14 mouse cellular contexts compared by ENCODE assay signal in genomic region chr10:117755086-117755798, GRCm38 (mm10). TPM values are rescaled to one million over a fixed set of nuclear protein-coding genes. Genes with fewer than 3 reads are reported as not detected.
A peak's percentile ranks its signal among the peaks of the same experiment; 100 is the strongest.
DNase-seq lines count a peak whose midpoint lies in the region; ATAC-seq and TF ChIP-seq lines count a peak whose summit lies in the region.
"Had no signal": no experiment of that assay in that cellular context is flagged by ENCODE, and none has a peak within 500 bp of the region (broad histone marks: within the 10 kb centered on the region; RNA-seq: fewer than 3 reads in every experiment).

No protein-coding gene starts in this region.

- WGBS in heart, postnatal 0 days: 84% methylated on average over 13 of the region's 13 CpGs
- 88% methylated on average over 13 of the region's 13 CpGs for WGBS in heart, embryonic 10.5 days
- WGBS in stomach, postnatal 0 days: 88% methylated on average over 13 of the region's 13 CpGs

- ATAC-seq in heart, postnatal 0 days (ENCODE audit: insufficient read depth, low read depth): no peak
- peak; percentile 63; the same call in 1 of the 2 replicates for ATAC-seq in monocyte, adult 5-6 weeks (replicated peaks; ENCODE audit: insufficient number of reproducible peaks, low FRiP score, low TSS enrichment, poor library complexity, severe bottlenecking)
- no peak for ATAC-seq in stomach, postnatal 0 days (ENCODE audit: low FRiP score, low TSS enrichment)
- ATAC-seq: activated CD4-positive, CD25-positive, alpha-beta regulatory T cell, adult 4 months; forebrain, embryonic 14.5 days; intestine, postnatal 0 days had no signal

- H3K27me3 ChIP-seq in heart, postnatal 0 days (ENCODE audit: control insufficient read depth, insufficient read depth, low read length): no peaks in the 10 kb centered on the region
- no peaks in the 10 kb centered on the region for H3K27me3 ChIP-seq in heart, embryonic 10.5 days (ENCODE audit: insufficient read depth, poor library complexity, severe bottlenecking)
- no peaks in the 10 kb centered on the region for H3K27me3 ChIP-seq in stomach, postnatal 0 days (ENCODE audit: control insufficient read depth, insufficient read depth, low read length)
- H3K27me3 ChIP-seq: heart, embryonic 13.5 days had no signal

- TF ChIP-seq EP300 in heart, postnatal 0 days (IDR thresholded peaks at IDR 0.05; ENCODE audit: low read depth): no peak
- no peak for TF ChIP-seq EP300 in stomach, postnatal 0 days (optimal IDR thresholded peaks at IDR 0.05)

- H3K4me2 ChIP-seq in heart, postnatal 0 days (ENCODE audit: low read depth, low read length): no peak overlapping the region
- H3K4me2 ChIP-seq in stomach, postnatal 0 days (replicated peaks; ENCODE audit: low read depth): no peak overlapping the region
- H3K4me2 ChIP-seq: heart, embryonic 13.5 days had no signal

- H3K27ac ChIP-seq in heart, postnatal 0 days (ENCODE audit: low read depth): peak overlapping the region; percentile 57; the same call in 1 of the 2 replicates
- no peak overlapping the region for H3K27ac ChIP-seq in heart, embryonic 10.5 days
- no peak overlapping the region for H3K27ac ChIP-seq in stomach, postnatal 0 days (replicated peaks)
- H3K27ac ChIP-seq: heart, embryonic 13.5 days had no signal

- DNase-seq in heart, postnatal 0 days (ENCODE audit: low spot score): no peak
- DNase-seq in heart, embryonic 10.5 days (ENCODE audit: low spot score): no peak
- peak; percentile 34 for DNase-seq in c-Kit-positive CD71-negative TER-119-negative erythroid progenitor cells, embryonic 14.5 days (ENCODE audit: low read depth)
- DNase-seq in thymus, postnatal 25 days: peak; percentile 71
- no peak for DNase-seq in right cerebral cortex, postnatal 36 days (ENCODE audit: low spot score in 2 of 2)
- no peak for DNase-seq in frontal cortex, postnatal 36 days (ENCODE audit: low spot score in 2 of 2)
- DNase-seq in stomach, postnatal 0 days (ENCODE audit: low spot score): no peak
- DNase-seq: lung, adult 18-20 months; right cerebral cortex, adult 18-20 months had no signal

- H3K9ac ChIP-seq in heart, postnatal 0 days (replicated peaks; ENCODE audit: low read depth, low read length): no peak overlapping the region
- H3K9ac ChIP-seq in stomach, postnatal 0 days (ENCODE audit: low read length): no peak overlapping the region
- H3K9ac ChIP-seq: heart, embryonic 13.5 days had no signal

- no peak overlapping the region for H3K4me3 ChIP-seq in heart, postnatal 0 days (ENCODE audit: low read depth, low read length)
- no peak overlapping the region for H3K4me3 ChIP-seq in heart, embryonic 10.5 days
- H3K4me3 ChIP-seq in stomach, postnatal 0 days (ENCODE audit: low read depth, low read length): no peak overlapping the region
- H3K4me3 ChIP-seq: heart, embryonic 13.5 days had no signal

- H3K36me3 ChIP-seq in heart, postnatal 0 days (replicated peaks; ENCODE audit: control insufficient read depth, insufficient read depth, low read length): peaks cover 85% of the 10 kb centered on the region
- H3K36me3 ChIP-seq in heart, embryonic 10.5 days: peaks cover 84% of the 10 kb centered on the region
- peaks cover 24% of the 10 kb centered on the region for H3K36me3 ChIP-seq in stomach, postnatal 0 days (ENCODE audit: control insufficient read depth, insufficient read depth, low read length)

- no peaks in the 10 kb centered on the region for H3K9me3 ChIP-seq in heart, postnatal 0 days (replicated peaks; ENCODE audit: control insufficient read depth, low read length)
- no peaks in the 10 kb centered on the region for H3K9me3 ChIP-seq in heart, embryonic 10.5 days
- no peaks in the 10 kb centered on the region for H3K9me3 ChIP-seq in stomach, postnatal 0 days (ENCODE audit: control insufficient read depth, low read length)
- H3K9me3 ChIP-seq: heart, embryonic 13.5 days had no signal

- no peaks in the 10 kb centered on the region for H3K4me1 ChIP-seq in heart, postnatal 0 days (ENCODE audit: control insufficient read depth, insufficient read depth)
- H3K4me1 ChIP-seq in heart, embryonic 10.5 days: no peaks in the 10 kb centered on the region
- H3K4me1 ChIP-seq in stomach, postnatal 0 days (replicated peaks; ENCODE audit: control insufficient read depth, insufficient read depth): no peaks in the 10 kb centered on the region
- H3K4me1 ChIP-seq: heart, embryonic 13.5 days had no signal

- TF ChIP-seq CTCF in heart, postnatal 0 days (IDR thresholded peaks at IDR 0.05; ENCODE audit: low read depth): no peak
- no peak for TF ChIP-seq CTCF in stomach, postnatal 0 days (IDR thresholded peaks at IDR 0.05; ENCODE audit: low read depth)

RNA-seq across cellular contexts. Expression of gene Slc35e3, which starts 9.1 kb away (rescaled TPM):
- 5.1 and 6.8 TPM in 2 replicates for total RNA-seq in heart, postnatal 0 days (2014; rRNA removed; ENCODE audit: low replicate concordance)
- polyA plus RNA-seq in heart, postnatal 0 days (2015; fragmentation: Nextera tagmentation; extraction: Ambion mirVana): 4.1 and 4.2 TPM in 2 replicates
- 10.5 and 14.9 TPM in 2 replicates for polyA plus RNA-seq in heart, embryonic 10.5 days (2016; fragmentation: Nextera tagmentation; extraction: Ambion mirVana)
- total RNA-seq in monocyte, adult 5-6 weeks (2017): 18.0 to 20.6 TPM (median 20.0 TPM) in 3 replicates
- 19.4 and 21.0 TPM in 2 replicates for polyA plus RNA-seq in stomach, postnatal 0 days (2015; fragmentation: Nextera tagmentation; extraction: Ambion mirVana)

RNA-seq across cellular contexts. Expression of gene Nup107, which starts 37.3 kb away (rescaled TPM):
- total RNA-seq in heart, postnatal 0 days (2014; rRNA removed; ENCODE audit: low replicate concordance): 11.4 and 23.6 TPM in 2 replicates
- 18.6 and 19.1 TPM in 2 replicates for polyA plus RNA-seq in heart, postnatal 0 days (2015; fragmentation: Nextera tagmentation; extraction: Ambion mirVana)
- 75.0 and 84.0 TPM in 2 replicates for polyA plus RNA-seq in heart, embryonic 10.5 days (2016; fragmentation: Nextera tagmentation; extraction: Ambion mirVana)
- total RNA-seq in monocyte, adult 5-6 weeks (2017): 62.6 to 83.6 TPM (median 77.5 TPM) in 3 replicates
- polyA plus RNA-seq in stomach, postnatal 0 days (2015; fragmentation: Nextera tagmentation; extraction: Ambion mirVana): 14.4 and 16.5 TPM in 2 replicates

RNA-seq across cellular contexts. Expression of gene Mdm2, which starts 44.7 kb away (rescaled TPM):
- total RNA-seq in heart, postnatal 0 days (2014; rRNA removed; ENCODE audit: low replicate concordance): 47.3 and 93.0 TPM in 2 replicates
- polyA plus RNA-seq in heart, postnatal 0 days (2015; fragmentation: Nextera tagmentation; extraction: Ambion mirVana): 27.1 and 31.3 TPM in 2 replicates
- 56.4 and 59.3 TPM in 2 replicates for polyA plus RNA-seq in heart, embryonic 10.5 days (2016; fragmentation: Nextera tagmentation; extraction: Ambion mirVana)
- total RNA-seq in monocyte, adult 5-6 weeks (2017): 159 to 175 TPM (median 170 TPM) in 3 replicates
- polyA plus RNA-seq in stomach, postnatal 0 days (2015; fragmentation: Nextera tagmentation; extraction: Ambion mirVana): 14.8 and 17.6 TPM in 2 replicates

Comparison
In these comparisons a context has a peak if more than half of its experiments do, and no peak if none do; other contexts are left out.
1. DNase-seq: peak in c-Kit-positive CD71-negative TER-119-negative erythroid progenitor cells, embryonic 14.5 days (single experiment) and thymus, postnatal 25 days (single experiment); none in heart, postnatal 0 days (single experiment), heart, embryonic 10.5 days (single experiment), right cerebral cortex, postnatal 36 days (0 of 2), frontal cortex, postnatal 36 days (0 of 2) and stomach, postnatal 0 days (single experiment).